Mouse (Mus musculus): ENCODE measurements around the gene Pik3cg. TPM values are rescaled to one million over a fixed set of nuclear protein-coding genes. Genes with fewer than 3 reads are reported as not detected.

Gene Pik3cg
- polyA plus RNA-seq, 1 experiment from 2014 or later = 1.6 TPM

- no peaks in the 10 kb centered on the region for H3K4me1 ChIP-seq (replicated peaks; ENCODE audit: insufficient read depth, low read length)
- no peaks in the 10 kb centered on the region for H3K9me3 ChIP-seq (replicated peaks; ENCODE audit: low read length)
- no peaks in the 10 kb centered on the region for H3K27me3 ChIP-seq (ENCODE audit: insufficient read depth, low read length)
- no peaks in the 10 kb centered on the region for H3K36me3 ChIP-seq (ENCODE audit: insufficient read depth, low read length)
- no peak for TF ChIP-seq CTCF (IDR thresholded peaks at IDR 0.05; ENCODE audit: low read depth)
- 10% methylated on average over 14 of the region's 14 CpGs for WGBS
- ATAC-seq (replicated peaks; ENCODE audit: low FRiP score, low read depth) = no peak
- peak; percentile 28 for DNase-seq (ENCODE audit: low spot score)
- H3K4me3 ChIP-seq (replicated peaks; ENCODE audit: low read depth, low read length) = no peak overlapping the region
- 0 out of 2 replicates have a peak overlapping the region, but pooled peaks have one; percentile 19 for H3K4me2 ChIP-seq (ENCODE audit: low read length)
- H3K27ac ChIP-seq = no peak overlapping the region
- H3K9ac ChIP-seq (ENCODE audit: low read depth, low read length) = no peak overlapping the region
Observed at GRCm38 (mm10) chr12:32127599-32128507, 80.6 kb downstream of the Pik3cg start.

DNA sequence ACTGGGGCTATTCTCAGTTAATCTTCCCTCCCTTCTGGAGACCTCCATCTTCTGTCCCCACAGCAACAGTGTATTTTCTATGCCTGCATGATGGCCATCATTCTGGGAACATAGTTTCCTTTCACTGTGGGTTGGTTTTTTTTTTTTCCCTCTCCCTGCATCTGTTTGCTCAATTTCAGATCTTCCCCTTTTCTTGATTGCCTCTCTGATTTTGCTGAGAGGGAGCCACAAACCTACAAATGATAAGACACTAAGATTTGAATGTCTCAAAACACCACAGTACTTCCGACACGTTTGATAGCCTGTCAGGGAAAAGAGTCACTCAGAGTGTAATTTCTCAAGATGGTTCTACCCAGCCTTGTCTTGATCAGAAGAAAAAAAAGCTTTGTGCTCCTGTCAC, 81.3 kb downstream of the Pik3cg start:
- H3K4me2 ChIP-seq (ENCODE audit: low read length) = no peak overlapping the region
- DNase-seq (ENCODE audit: low spot score) = no peak
- H3K4me3 ChIP-seq (replicated peaks; ENCODE audit: low read depth, low read length) = no peak overlapping the region
- no peaks in the 10 kb centered on the region for H3K4me1 ChIP-seq (replicated peaks; ENCODE audit: insufficient read depth, low read length)
- H3K27me3 ChIP-seq (ENCODE audit: insufficient read depth, low read length) = no peaks in the 10 kb centered on the region
- TF ChIP-seq CTCF (IDR thresholded peaks at IDR 0.05; ENCODE audit: low read depth) = no peak
- ATAC-seq (replicated peaks; ENCODE audit: low FRiP score, low read depth) = no peak
- no peak overlapping the region for H3K9ac ChIP-seq (ENCODE audit: low read depth, low read length)
- WGBS = 36% methylated on average over 2 of the region's 2 CpGs
- no peaks in the 10 kb centered on the region for H3K36me3 ChIP-seq (ENCODE audit: insufficient read depth, low read length)
- no peak overlapping the region for H3K27ac ChIP-seq
- H3K9me3 ChIP-seq (replicated peaks; ENCODE audit: low read length) = no peaks in the 10 kb centered on the region

DNA sequence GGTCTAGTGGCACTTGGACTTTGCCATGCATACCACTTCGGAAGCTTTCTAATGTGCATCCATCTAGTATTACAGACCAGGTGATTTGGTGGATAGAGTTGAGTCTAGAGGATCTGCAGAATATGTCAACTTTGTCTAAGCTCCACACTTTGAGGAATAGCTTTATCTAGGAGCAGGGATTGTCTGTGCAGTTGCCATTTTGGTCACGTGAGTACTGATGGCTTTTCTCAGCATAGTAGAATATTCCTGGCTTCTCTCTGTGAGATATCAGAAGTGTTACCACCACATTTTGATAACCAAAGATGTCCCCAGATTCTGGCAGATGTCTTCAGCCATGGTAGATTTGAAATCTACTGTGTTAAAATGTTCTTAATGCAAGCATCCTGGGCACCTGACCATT, 84.0 kb downstream of the Pik3cg start:
- TF ChIP-seq CTCF (IDR thresholded peaks at IDR 0.05; ENCODE audit: low read depth) = no peak
- Histone ChIP-seq H3K4me1 (replicated peaks; ENCODE audit: insufficient read depth, low read length) (no peaks in the 10 kb centered on the region), H3K9me3 (replicated peaks; ENCODE audit: low read length) (no peaks in the 10 kb centered on the region), H3K36me3 (ENCODE audit: insufficient read depth, low read length) (no peaks in the 10 kb centered on the region), H3K4me3 (replicated peaks; ENCODE audit: low read depth, low read length) (no peak overlapping the region), H3K27me3 (ENCODE audit: insufficient read depth, low read length) (no peaks in the 10 kb centered on the region), H3K4me2 (ENCODE audit: low read length) (no peak overlapping the region), H3K27ac (no peak overlapping the region), H3K9ac (ENCODE audit: low read depth, low read length) (no peak overlapping the region)
- DNase-seq (ENCODE audit: low spot score) (no peak), ATAC-seq (replicated peaks; ENCODE audit: low FRiP score, low read depth) (no peak)
- 84% methylated on average over 2 of the region's 2 CpGs for WGBS

GRCm38 (mm10) chr12:32124030-32124429, 84.4 kb downstream of the Pik3cg start:
- H3K4me2 ChIP-seq (ENCODE audit: low read length) = no peak overlapping the region
- H3K27ac ChIP-seq = no peak overlapping the region
- no peak for TF ChIP-seq CTCF (IDR thresholded peaks at IDR 0.05; ENCODE audit: low read depth)
- H3K9me3 ChIP-seq (replicated peaks; ENCODE audit: low read length) = no peaks in the 10 kb centered on the region
- H3K4me3 ChIP-seq (replicated peaks; ENCODE audit: low read depth, low read length) = no peak overlapping the region
- no peaks in the 10 kb centered on the region for H3K36me3 ChIP-seq (ENCODE audit: insufficient read depth, low read length)
- 87% methylated on average over 8 of the region's 8 CpGs for WGBS
- DNase-seq (ENCODE audit: low spot score) = no peak
- ATAC-seq (replicated peaks; ENCODE audit: low FRiP score, low read depth) = no peak
- no peak overlapping the region for H3K9ac ChIP-seq (ENCODE audit: low read depth, low read length)
- H3K27me3 ChIP-seq (ENCODE audit: insufficient read depth, low read length) = no peaks in the 10 kb centered on the region
- no peaks in the 10 kb centered on the region for H3K4me1 ChIP-seq (replicated peaks; ENCODE audit: insufficient read depth, low read length)

GRCm38 (mm10) chr12:32123559-32123958, 84.9 kb downstream of the Pik3cg start:
- H3K9ac ChIP-seq (ENCODE audit: low read depth, low read length) = no peak overlapping the region
- WGBS = 89% methylated on average over 5 of the region's 5 CpGs
- ATAC-seq (replicated peaks; ENCODE audit: low FRiP score, low read depth) (no peak), DNase-seq (ENCODE audit: low spot score) (no peak)
- no peaks in the 10 kb centered on the region for H3K36me3 ChIP-seq (ENCODE audit: insufficient read depth, low read length)
- H3K27ac ChIP-seq = no peak overlapping the region
- H3K4me3 ChIP-seq (replicated peaks; ENCODE audit: low read depth, low read length) = no peak overlapping the region
- no peak for TF ChIP-seq CTCF (IDR thresholded peaks at IDR 0.05; ENCODE audit: low read depth)
- no peaks in the 10 kb centered on the region for H3K4me1 ChIP-seq (replicated peaks; ENCODE audit: insufficient read depth, low read length)
- H3K27me3 ChIP-seq (ENCODE audit: insufficient read depth, low read length) = no peaks in the 10 kb centered on the region
- no peak overlapping the region for H3K4me2 ChIP-seq (ENCODE audit: low read length)
- H3K9me3 ChIP-seq (replicated peaks; ENCODE audit: low read length) = no peaks in the 10 kb centered on the region

Other genes with a start within 250 kb of the Pik3cg start
- 13.0 and 13.8 TPM in 2 replicates for gene Prkar2b, start 147.4 kb downstream of the Pik3cg start, polyA plus RNA-seq (2015; fragmentation: Nextera tagmentation; extraction: Ambion mirVana)
- 2.6 and 3.7 TPM in 2 replicates for gene Ccdc71l, start 170.0 kb upstream of the Pik3cg start, polyA plus RNA-seq (2015; fragmentation: Nextera tagmentation; extraction: Ambion mirVana)